Mouse (Mus musculus): ENCODE data around the gene Srgap1. TPM values are rescaled to one million over a fixed set of nuclear protein-coding genes. Genes with fewer than 3 reads are reported as not detected.

Gene Srgap1
- total and polyA plus RNA-seq, 2 experiments from 2014 or later: 20.2 to 27.8 TPM

- Histone ChIP-seq H3K27ac (ENCODE audit: low read depth, low read length) (no peak overlapping the region), H3K9me3 (ENCODE audit: low read length) (no peaks in the 10 kb centered on the region), H3K27me3 (ENCODE audit: insufficient read depth, low read length) (no peaks in the 10 kb centered on the region), H3K4me2 (ENCODE audit: low read depth) (no peak overlapping the region), H3K4me1 (ENCODE audit: insufficient read depth) (0 out of 2 replicates have a peak, but pooled peaks cover 2% of the 10 kb centered on the region), H3K4me3 (ENCODE audit: low read depth, low read length) (no peak overlapping the region), H3K9ac (no peak overlapping the region), H3K36me3 (ENCODE audit: insufficient read depth) (peaks cover 13% of the 10 kb centered on the region)
- no peak for DNase-seq
- ATAC-seq: no peak
- no peak for TF ChIP-seq CTCF (IDR thresholded peaks at IDR 0.05; ENCODE audit: low read depth)
- WGBS: 72% methylated on average over 2 of the region's 2 CpGs
Measured at GRCm38 (mm10) chr10:121858911-121859310, 188.2 kb downstream of the Srgap1 start.

- Histone ChIP-seq H3K9me3 (ENCODE audit: low read length) (no peaks in the 10 kb centered on the region), H3K36me3 (ENCODE audit: insufficient read depth) (peaks cover 16% of the 10 kb centered on the region), H3K4me1 (ENCODE audit: insufficient read depth) (0 out of 2 replicates have a peak, but pooled peaks cover 2% of the 10 kb centered on the region), H3K4me2 (ENCODE audit: low read depth) (no peak overlapping the region), H3K9ac (no peak overlapping the region), H3K27ac (ENCODE audit: low read depth, low read length) (0 out of 2 replicates have a peak overlapping the region, but pooled peaks have one; percentile 30), H3K27me3 (ENCODE audit: insufficient read depth, low read length) (no peaks in the 10 kb centered on the region), H3K4me3 (ENCODE audit: low read depth, low read length) (no peak overlapping the region)
- no peak for TF ChIP-seq CTCF (IDR thresholded peaks at IDR 0.05; ENCODE audit: low read depth)
- 86% methylated on average over 1 of the region's 1 CpGs for WGBS
- DNase-seq (no peak), ATAC-seq (no peak)
Measured at GRCm38 (mm10) chr10:121858086-121858485, 189.0 kb downstream of the Srgap1 start.

DNA sequence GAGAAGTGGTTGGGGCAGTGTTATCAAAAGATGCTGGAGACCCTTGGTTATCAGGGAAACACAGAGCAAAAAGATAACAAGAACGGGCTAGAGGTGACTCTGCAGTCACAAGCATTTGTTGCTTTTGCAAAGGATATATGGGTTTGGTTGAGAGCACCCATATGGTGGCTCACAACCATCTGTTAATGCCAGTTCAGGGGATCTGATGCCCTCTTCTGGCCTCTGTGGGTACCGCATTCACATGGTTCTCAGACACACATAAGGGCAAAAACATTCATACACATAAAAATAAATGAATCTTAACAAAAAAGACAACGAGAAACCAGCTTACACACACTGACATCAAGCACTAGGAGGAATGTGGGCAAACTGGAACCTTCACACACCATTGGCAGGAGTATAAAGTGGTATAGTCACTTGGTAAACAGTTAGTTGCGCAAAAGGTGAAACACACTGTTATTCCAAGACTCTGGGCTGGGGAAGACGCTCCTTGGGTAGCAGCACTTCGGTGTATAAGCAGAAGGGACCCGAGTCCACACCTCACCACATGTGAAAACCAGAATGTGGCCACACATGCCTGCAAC is 191.2 kb downstream of the Srgap1 start:
- 91% methylated on average over 7 of the region's 7 CpGs for WGBS
- peak; percentile 38 for TF ChIP-seq CTCF (IDR thresholded peaks at IDR 0.05; ENCODE audit: low read depth)
- ATAC-seq: no peak
- Histone ChIP-seq H3K27ac (ENCODE audit: low read depth, low read length) (no peak overlapping the region), H3K9me3 (ENCODE audit: low read length) (no peaks in the 10 kb centered on the region), H3K4me2 (ENCODE audit: low read depth) (no peak overlapping the region), H3K4me1 (ENCODE audit: insufficient read depth) (0 out of 2 replicates have a peak, but pooled peaks cover 2% of the 10 kb centered on the region), H3K9ac (no peak overlapping the region), H3K4me3 (ENCODE audit: low read depth, low read length) (no peak overlapping the region), H3K36me3 (ENCODE audit: insufficient read depth) (peaks cover 15% of the 10 kb centered on the region), H3K27me3 (ENCODE audit: insufficient read depth, low read length) (no peaks in the 10 kb centered on the region)
- no peak for DNase-seq

DNA sequence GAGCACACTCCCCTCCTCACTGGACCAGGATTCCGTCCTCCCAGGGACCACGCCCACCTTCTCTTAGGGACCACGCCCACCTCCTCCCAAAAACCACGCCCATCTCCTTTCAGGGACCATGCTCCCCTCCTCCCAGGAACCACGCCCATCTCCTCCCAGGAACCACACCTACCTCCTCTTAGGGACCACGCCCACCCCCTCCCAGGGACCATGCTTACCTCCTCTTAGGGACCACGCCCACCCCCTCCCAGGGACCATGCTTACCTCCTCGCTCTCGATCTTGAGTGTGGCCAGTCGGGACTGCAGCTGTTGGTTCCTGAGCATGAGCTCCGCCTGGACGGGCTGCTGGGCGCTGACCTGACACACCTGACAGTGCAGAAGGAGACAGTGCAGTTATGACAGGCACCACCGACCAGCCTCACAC is 193.7 kb downstream of the Srgap1 start:
- 38% methylated on average over 14 of the region's 14 CpGs for WGBS
- no peaks in the 10 kb centered on the region for H3K27me3 ChIP-seq (ENCODE audit: insufficient read depth, low read length)
- ATAC-seq (no peak), DNase-seq (no peak)
- H3K9me3 ChIP-seq (ENCODE audit: low read length): no peaks in the 10 kb centered on the region
- H3K9ac ChIP-seq: no peak overlapping the region
- no peaks in the 10 kb centered on the region for H3K4me1 ChIP-seq (ENCODE audit: insufficient read depth)
- no peak overlapping the region for H3K4me2 ChIP-seq (ENCODE audit: low read depth)
- peaks cover 27% of the 10 kb centered on the region for H3K36me3 ChIP-seq (ENCODE audit: insufficient read depth)
- H3K27ac ChIP-seq (ENCODE audit: low read depth, low read length): no peak overlapping the region
- no peak overlapping the region for H3K4me3 ChIP-seq (ENCODE audit: low read depth, low read length)
- TF ChIP-seq CTCF (IDR thresholded peaks at IDR 0.05; ENCODE audit: low read depth): no peak

- Histone ChIP-seq H3K4me2 (ENCODE audit: low read depth) (no peak overlapping the region), H3K9ac (no peak overlapping the region), H3K27ac (ENCODE audit: low read depth, low read length) (no peak overlapping the region), H3K4me1 (ENCODE audit: insufficient read depth) (no peaks in the 10 kb centered on the region), H3K9me3 (ENCODE audit: low read length) (no peaks in the 10 kb centered on the region), H3K4me3 (ENCODE audit: low read depth, low read length) (no peak overlapping the region), H3K27me3 (ENCODE audit: insufficient read depth, low read length) (no peaks in the 10 kb centered on the region), H3K36me3 (ENCODE audit: insufficient read depth) (peaks cover 23% of the 10 kb centered on the region)
- DNase-seq: no peak
- TF ChIP-seq CTCF (IDR thresholded peaks at IDR 0.05; ENCODE audit: low read depth): no peak
- WGBS: 82% methylated on average over 2 of the region's 2 CpGs
- no peak for ATAC-seq
Measured at GRCm38 (mm10) chr10:121849496-121849895, 197.6 kb downstream of the Srgap1 start.

DNA sequence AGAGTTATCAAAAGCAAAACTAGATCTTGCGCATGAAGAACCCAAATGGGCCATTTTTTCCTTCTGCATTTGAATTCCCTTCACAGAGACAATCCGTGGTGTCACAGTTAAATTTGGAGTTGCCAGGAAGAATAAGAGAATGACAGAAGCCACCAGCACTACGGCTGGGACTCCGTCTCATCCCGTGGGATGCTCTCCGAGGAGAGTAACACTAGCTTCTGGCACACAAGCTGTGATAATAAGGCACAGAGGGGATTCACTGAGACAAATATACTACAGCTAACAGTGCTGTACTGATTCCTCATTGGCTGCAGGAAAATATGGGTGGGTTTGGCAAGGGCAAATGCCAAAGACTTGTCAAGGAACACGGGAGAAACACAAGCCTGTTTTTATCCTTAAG is 201.4 kb downstream of the Srgap1 start:
- no peak overlapping the region for H3K4me3 ChIP-seq (ENCODE audit: low read depth, low read length)
- peaks cover 12% of the 10 kb centered on the region; the same call in 1 of the 2 replicates for H3K36me3 ChIP-seq (ENCODE audit: insufficient read depth)
- no peak overlapping the region for H3K4me2 ChIP-seq (ENCODE audit: low read depth)
- H3K4me1 ChIP-seq (ENCODE audit: insufficient read depth): no peaks in the 10 kb centered on the region
- peak; percentile 64 for DNase-seq
- H3K9me3 ChIP-seq (ENCODE audit: low read length): no peaks in the 10 kb centered on the region
- no peaks in the 10 kb centered on the region for H3K27me3 ChIP-seq (ENCODE audit: insufficient read depth, low read length)
- peak; percentile 89 for ATAC-seq
- no peak overlapping the region for H3K9ac ChIP-seq
- TF ChIP-seq CTCF (IDR thresholded peaks at IDR 0.05; ENCODE audit: low read depth): no peak
- WGBS: 55% methylated on average over 7 of the region's 7 CpGs
- H3K27ac ChIP-seq (ENCODE audit: low read depth, low read length): 0 out of 2 replicates have a peak overlapping the region, but pooled peaks have one; percentile 35

- H3K9me3 ChIP-seq (ENCODE audit: low read length): no peaks in the 10 kb centered on the region
- H3K4me1 ChIP-seq (ENCODE audit: insufficient read depth): peaks cover 10% of the 10 kb centered on the region
- ATAC-seq (peak; percentile 67), DNase-seq (peak; percentile 72)
- H3K4me2 ChIP-seq (ENCODE audit: low read depth): peak overlapping the region; percentile 38
- H3K36me3 ChIP-seq (ENCODE audit: insufficient read depth): peaks cover 15% of the 10 kb centered on the region
- TF ChIP-seq CTCF (IDR thresholded peaks at IDR 0.05; ENCODE audit: low read depth): no peak
- H3K9ac ChIP-seq: peak overlapping the region; percentile 31; the same call in 1 of the 2 replicates
- WGBS: 33% methylated on average over 16 of the region's 16 CpGs
- H3K27ac ChIP-seq (ENCODE audit: low read depth, low read length): peak overlapping the region; percentile 82
- H3K27me3 ChIP-seq (ENCODE audit: insufficient read depth, low read length): no peaks in the 10 kb centered on the region
- H3K4me3 ChIP-seq (ENCODE audit: low read depth, low read length): peak overlapping the region; percentile 14
Measured at GRCm38 (mm10) chr10:121837166-121837898, 209.8 kb downstream of the Srgap1 start.

Data from forebrain, postnatal 0 days (tissue).